Mouse (Mus musculus) intestine, embryonic 14.5 days (tissue): ENCODE measurements around the gene Prep. TPM values are rescaled to one million over a fixed set of nuclear protein-coding genes. Genes with fewer than 3 reads are reported as not detected.

ENCODE experiments used
- ATAC-seq: fragments of 200-750 bp; cut with Nextera tagmentation; replicated peaks from 2 replicates; pipeline ENCODE4 v1.8.0; 2017; ENCODE audit warnings: low read depth, moderate number of reproducible peaks, moderate TSS enrichment, moderate library complexity; ENCODE audit not compliant: low FRiP score, low TSS enrichment
- DNase-seq: peaks from one replicate; pipeline ENCODE4 v3.0.0-alpha.2; 2018; ENCODE audit warnings: low spot score
- H3K27ac ChIP-seq: fragments of 300-500 bp; sonication (generic); 2 replicates; pipeline ENCODE4 v1.5.1; 2014; ENCODE audit warnings: low read depth, mild to moderate bottlenecking, control low read depth
- H3K27me3 ChIP-seq: fragments of 300-500 bp; sonication (generic); replicated peaks from 2 replicates; pipeline ENCODE4 v1.6.1; 2014; ENCODE audit warnings: low read length, control low read depth; ENCODE audit not compliant: control insufficient read depth, insufficient read depth
- H3K36me3 ChIP-seq: fragments of 300-500 bp; sonication (generic); 2 replicates; pipeline ENCODE4 v1.6.1; 2014; ENCODE audit warnings: low read length, control low read depth; ENCODE audit not compliant: control insufficient read depth, insufficient read depth
- H3K4me1 ChIP-seq: fragments of 300-500 bp; sonication (generic); replicated peaks from 2 replicates; pipeline ENCODE4 v1.6.1; 2014; ENCODE audit warnings: low read length, control low read depth, mixed read lengths; ENCODE audit not compliant: control insufficient read depth, insufficient read depth
- H3K4me2 ChIP-seq: fragments of 300-500 bp; sonication (generic); 2 replicates; pipeline ENCODE4 v1.6.1; 2014; ENCODE audit warnings: low read length
- H3K4me3 ChIP-seq: fragments of 300-500 bp; sonication (generic); 2 replicates; pipeline ENCODE4 v1.5.1; 2014; ENCODE audit warnings: low read depth, low read length, control low read depth, mixed read lengths
- H3K9ac ChIP-seq: fragments of 300-500 bp; sonication (generic); 2 replicates; pipeline ENCODE4 v1.6.1; 2014; ENCODE audit warnings: mild to moderate bottlenecking, low read length
- H3K9me3 ChIP-seq: fragments of 300-500 bp; sonication (generic); 2 replicates; pipeline ENCODE4 v1.6.1; 2016; ENCODE audit warnings: low read length, control low read depth; ENCODE audit not compliant: control insufficient read depth
- WGBS: fragments of 180-500 bp; shearing (Covaris S2); extraction: QIAGEN DNeasy Blood & Tissue Kit; methylation state at CpG from one replicate; pipeline ENCODE4 v1.1.7; 2014; 5-methylcytosine and 5-hydroxymethylcytosine counted together
- polyA plus RNA-seq: library from polyadenylated mRNA; unstranded; fragments of >200 nt; fragmentation: Nextera tagmentation; extraction: Ambion mirVana; gene quantifications from 2 replicates; pipeline ENCODE4 v1.2.1, GENCODE M21; 2014

The Prep gene
- polyA plus RNA-seq, 1 experiment from 2014 or later, result 25.0 TPM

DNA sequence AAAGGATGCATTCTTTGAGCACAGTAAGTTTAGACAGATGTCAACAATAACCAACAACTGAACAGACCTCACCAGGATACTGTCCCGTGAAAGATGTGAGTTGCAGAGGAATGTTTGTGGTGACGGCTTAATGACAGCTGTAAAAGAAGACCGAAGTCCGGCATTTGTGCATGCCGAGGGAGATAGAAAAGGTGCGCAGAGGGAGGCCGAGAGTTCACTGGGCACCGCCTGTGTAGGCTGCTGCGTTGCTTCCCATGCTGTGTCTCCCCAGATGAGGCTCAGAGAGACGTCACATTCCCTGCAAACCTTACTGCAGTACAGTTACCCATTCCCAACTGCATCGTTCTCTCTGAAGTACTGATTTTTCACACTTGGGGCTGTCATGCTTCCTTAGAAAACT is 45.9 kb downstream of the Prep start:
- DNase-seq (no peak), ATAC-seq (0 out of 2 replicates have a peak, but pooled peaks have one; percentile 47)
- Histone ChIP-seq H3K9me3 (no peaks in the 10 kb centered on the region), H3K27ac (no peak overlapping the region), H3K36me3 (peaks cover 56% of the 10 kb centered on the region), H3K27me3 (no peaks in the 10 kb centered on the region), H3K4me3 (no peak overlapping the region), H3K4me1 (no peaks in the 10 kb centered on the region), H3K4me2 (no peak overlapping the region), H3K9ac (no peak overlapping the region)
- 56% methylated on average over 11 of the region's 11 CpGs for WGBS

- DNase-seq, result no peak
Observed at GRCm38 (mm10) chr10:45114462-45114861, 47.5 kb downstream of the Prep start.

GRCm38 (mm10) chr10:45116832-45117231 is 49.8 kb downstream of the Prep start:
- ATAC-seq (no peak), DNase-seq (no peak)
- Histone ChIP-seq H3K36me3 (peaks cover 57% of the 10 kb centered on the region), H3K9me3 (no peaks in the 10 kb centered on the region), H3K4me3 (no peak overlapping the region), H3K4me1 (no peaks in the 10 kb centered on the region), H3K9ac (no peak overlapping the region), H3K27ac (no peak overlapping the region), H3K27me3 (no peaks in the 10 kb centered on the region), H3K4me2 (no peak overlapping the region)
- 96% methylated on average over 5 of the region's 5 CpGs for WGBS

More at GRCm38 (mm10) chr10:45114462-45114861, 47.5 kb downstream of the Prep start:
- Histone ChIP-seq H3K4me2 (no peak overlapping the region), H3K36me3 (peaks cover 51% of the 10 kb centered on the region), H3K9ac (no peak overlapping the region), H3K27ac (no peak overlapping the region), H3K4me3 (no peak overlapping the region), H3K9me3 (no peaks in the 10 kb centered on the region), H3K27me3 (no peaks in the 10 kb centered on the region), H3K4me1 (no peaks in the 10 kb centered on the region)
- ATAC-seq, result no peak
- 86% methylated on average over 4 of the region's 4 CpGs for WGBS

DNA sequence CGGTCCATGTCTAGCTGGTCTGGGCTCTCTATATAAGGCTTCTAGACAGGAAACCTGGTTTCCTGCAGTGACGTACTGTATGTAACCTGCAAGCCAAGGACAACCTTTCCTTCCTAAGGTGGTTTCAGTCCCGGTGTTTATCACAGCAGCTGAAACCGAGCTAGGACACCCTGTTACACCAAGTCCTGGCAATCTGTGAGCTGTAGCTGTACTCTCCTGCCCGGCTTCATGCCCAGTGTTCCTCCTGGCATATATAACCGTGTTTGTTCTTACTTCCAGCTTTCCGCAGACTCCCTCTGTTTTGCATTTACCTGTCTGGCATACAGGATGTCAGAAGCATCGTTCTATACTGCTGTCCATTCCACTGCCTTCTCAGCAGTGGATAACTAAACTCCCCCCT is 51.4 kb downstream of the Prep start:
- DNase-seq (no peak), ATAC-seq (no peak)
- Histone ChIP-seq H3K4me1 (no peaks in the 10 kb centered on the region), H3K9ac (no peak overlapping the region), H3K36me3 (peaks cover 68% of the 10 kb centered on the region), H3K9me3 (no peaks in the 10 kb centered on the region), H3K27me3 (no peaks in the 10 kb centered on the region), H3K4me3 (no peak overlapping the region), H3K4me2 (no peak overlapping the region), H3K27ac (no peak overlapping the region)
- WGBS, result 92% methylated on average over 8 of the region's 8 CpGs

GRCm38 (mm10) chr10:45121637-45122036 is 54.6 kb downstream of the Prep start:
- ATAC-seq, result no peak
- no peaks in the 10 kb centered on the region for H3K9me3 ChIP-seq
- no peak for DNase-seq
- H3K27me3 ChIP-seq, result no peaks in the 10 kb centered on the region
- no peak overlapping the region for H3K4me3 ChIP-seq
- H3K4me2 ChIP-seq, result no peak overlapping the region
- 94% methylated on average over 3 of the region's 3 CpGs for WGBS
- H3K4me1 ChIP-seq, result no peaks in the 10 kb centered on the region
- no peak overlapping the region for H3K27ac ChIP-seq
- no peak overlapping the region for H3K9ac ChIP-seq
- H3K36me3 ChIP-seq, result peaks cover 69% of the 10 kb centered on the region

GRCm38 (mm10) chr10:45122476-45122875 is 55.5 kb downstream of the Prep start:
- Histone ChIP-seq H3K4me1 (no peaks in the 10 kb centered on the region), H3K4me3 (no peak overlapping the region), H3K27me3 (no peaks in the 10 kb centered on the region), H3K9ac (no peak overlapping the region), H3K9me3 (no peaks in the 10 kb centered on the region), H3K4me2 (no peak overlapping the region), H3K36me3 (peaks cover 67% of the 10 kb centered on the region), H3K27ac (no peak overlapping the region)
- WGBS, result 54% methylated on average over 5 of the region's 5 CpGs
- DNase-seq, result no peak
- no peak for ATAC-seq

GRCm38 (mm10) chr10:45123011-45123410 is 56.0 kb downstream of the Prep start:
- H3K27ac ChIP-seq, result no peak overlapping the region
- no peak overlapping the region for H3K9ac ChIP-seq
- H3K4me3 ChIP-seq, result no peak overlapping the region
- no peaks in the 10 kb centered on the region for H3K4me1 ChIP-seq
- 65% methylated on average over 6 of the region's 6 CpGs for WGBS
- H3K27me3 ChIP-seq, result no peaks in the 10 kb centered on the region
- H3K4me2 ChIP-seq, result no peak overlapping the region
- H3K9me3 ChIP-seq, result no peaks in the 10 kb centered on the region
- no peak for DNase-seq
- peaks cover 62% of the 10 kb centered on the region for H3K36me3 ChIP-seq
- ATAC-seq, result no peak

DNA sequence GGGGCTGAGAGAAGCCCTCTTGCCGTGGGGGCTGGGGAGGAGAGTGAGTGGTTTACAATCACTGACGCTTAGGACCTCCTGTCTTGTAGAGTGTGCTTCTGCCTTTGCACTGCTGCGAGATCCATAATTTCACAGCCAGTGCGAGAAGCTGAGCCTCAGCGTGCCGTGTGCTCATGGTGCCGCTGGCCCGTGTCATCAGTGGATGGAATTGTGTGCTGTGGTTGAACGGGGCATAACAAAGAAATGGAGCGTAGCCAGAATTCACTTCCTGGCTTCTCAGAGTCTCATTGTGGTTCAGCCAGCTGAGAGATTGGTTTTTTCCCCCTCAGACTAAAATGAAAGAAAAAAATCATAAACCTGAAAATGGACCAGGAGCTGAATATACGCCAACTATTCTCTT is 62.1 kb downstream of the Prep start:
- Histone ChIP-seq H3K9ac (no peak overlapping the region), H3K27me3 (no peaks in the 10 kb centered on the region), H3K27ac (0 out of 2 replicates have a peak overlapping the region, but pooled peaks have one; percentile 23), H3K4me3 (no peak overlapping the region), H3K4me2 (no peak overlapping the region), H3K4me1 (no peaks in the 10 kb centered on the region), H3K9me3 (no peaks in the 10 kb centered on the region), H3K36me3 (peaks cover 40% of the 10 kb centered on the region)
- DNase-seq, result no peak
- no peak for ATAC-seq
- WGBS, result 80% methylated on average over 11 of the region's 11 CpGs

GRCm38 (mm10) chr10:45130004-45130403 is 63.0 kb downstream of the Prep start:
- Histone ChIP-seq H3K27ac (no peak overlapping the region), H3K4me3 (no peak overlapping the region), H3K27me3 (no peaks in the 10 kb centered on the region), H3K9me3 (no peaks in the 10 kb centered on the region), H3K36me3 (peaks cover 40% of the 10 kb centered on the region), H3K9ac (no peak overlapping the region), H3K4me1 (no peaks in the 10 kb centered on the region), H3K4me2 (no peak overlapping the region)
- DNase-seq (peak; percentile 54), ATAC-seq (no peak; the same call in 1 of the 2 replicates)
- WGBS, result 84% methylated on average over 6 of the region's 6 CpGs
